Mouse (Mus musculus) hindbrain, embryonic 11.5 days (tissue): ENCODE measurements around the gene Gm49601. TPM values are rescaled to one million over a fixed set of nuclear protein-coding genes. Genes with fewer than 3 reads are reported as not detected.

Experiments
- ATAC-seq: fragments of 200-750 bp; cut with Nextera tagmentation; 2 replicates; pipeline ENCODE4 v1.8.0; 2017; ENCODE audit warnings: mild to moderate bottlenecking, moderate TSS enrichment, moderate library complexity; ENCODE audit not compliant: low FRiP score
- DNase-seq: peaks from one replicate; pipeline ENCODE4 v3.0.0-alpha.2; 2015; ENCODE audit warnings: low spot score
- H3K27ac ChIP-seq: fragments of 300-500 bp; sonication (generic); 2 replicates; pipeline ENCODE4 v1.5.1; 2014; ENCODE audit warnings: mild to moderate bottlenecking, low read depth, low read length
- H3K27me3 ChIP-seq: fragments of 300-500 bp; sonication (generic); 2 replicates; pipeline ENCODE4 v1.6.1; 2014; ENCODE audit warnings: mild to moderate bottlenecking, low read length, moderate library complexity, mixed read lengths; ENCODE audit not compliant: control insufficient read depth, insufficient read depth
- H3K36me3 ChIP-seq: fragments of 300-500 bp; sonication (generic); 2 replicates; pipeline ENCODE4 v1.6.1; 2014; ENCODE audit warnings: mild to moderate bottlenecking, low read length, moderate library complexity, mixed read lengths; ENCODE audit not compliant: control insufficient read depth, insufficient read depth
- H3K4me1 ChIP-seq: fragments of 300-500 bp; sonication (generic); replicated peaks from 2 replicates; pipeline ENCODE4 v1.6.1; 2014; ENCODE audit warnings: low read length, mixed read lengths; ENCODE audit not compliant: control insufficient read depth, insufficient read depth
- H3K4me2 ChIP-seq: fragments of 300-500 bp; sonication (generic); replicated peaks from 2 replicates; pipeline ENCODE4 v1.6.1; 2014; ENCODE audit warnings: mild to moderate bottlenecking, low read depth, low read length
- H3K4me3 ChIP-seq: fragments of 300-500 bp; sonication (generic); 2 replicates; pipeline ENCODE4 v1.5.1; 2014; ENCODE audit warnings: low read depth, low read length
- H3K9ac ChIP-seq: fragments of 300-500 bp; sonication (generic); 2 replicates; pipeline ENCODE4 v1.6.1; 2014; ENCODE audit warnings: low read depth, low read length
- H3K9me3 ChIP-seq: fragments of 300-500 bp; sonication (generic); 2 replicates; pipeline ENCODE4 v1.6.1; 2016; ENCODE audit warnings: low read length; ENCODE audit not compliant: control insufficient read depth
- WGBS: fragments of 180-500 bp; shearing (Covaris S2); extraction: QIAGEN DNeasy Blood & Tissue Kit; methylation state at CpG from one replicate; pipeline ENCODE4 v1.1.7; 2014; 5-methylcytosine and 5-hydroxymethylcytosine counted together
- polyA plus RNA-seq: library from polyadenylated mRNA; unstranded; fragments of >200 nt; fragmentation: Nextera tagmentation; extraction: Ambion mirVana; gene quantifications from 2 replicates; pipeline ENCODE4 v1.2.1, GENCODE M21; 2014

The Gm49601 gene
- polyA plus RNA-seq = 3.9 and 6.0 TPM in 2 replicates

DNA sequence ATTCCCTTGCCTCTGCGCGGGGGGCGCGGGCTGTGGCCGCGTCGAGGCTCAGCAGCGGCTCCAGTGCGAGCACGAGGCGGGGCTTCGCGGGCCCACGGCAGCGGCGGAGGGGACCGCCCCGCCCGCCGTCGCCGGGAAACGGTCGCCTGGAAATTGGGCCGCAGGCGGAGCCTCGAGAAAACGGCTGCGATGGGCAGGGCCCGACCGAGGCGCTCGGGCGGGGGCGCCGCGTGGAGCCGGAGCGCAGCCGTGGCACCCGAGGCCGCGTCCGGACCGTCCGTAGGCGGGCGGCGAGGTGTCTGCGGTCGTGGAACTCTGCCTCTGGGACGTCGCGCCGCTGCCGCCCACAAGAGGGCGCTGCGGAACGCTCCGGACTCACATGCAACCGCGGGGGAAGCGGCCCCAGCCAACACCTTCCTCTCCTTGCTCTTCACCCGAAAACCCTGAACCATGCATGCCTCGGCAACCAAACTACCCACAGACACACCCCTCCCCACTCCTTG is at the start of gene Gm49601:
TSS of gene Gm49601 (minus strand) at position 52 of the 503 bp plus-strand sequence.
- peak within 1 kb of the TSS; percentile 87 for H3K4me2 ChIP-seq
- no peak within 1 kb of the TSS for H3K27ac ChIP-seq

DNA sequence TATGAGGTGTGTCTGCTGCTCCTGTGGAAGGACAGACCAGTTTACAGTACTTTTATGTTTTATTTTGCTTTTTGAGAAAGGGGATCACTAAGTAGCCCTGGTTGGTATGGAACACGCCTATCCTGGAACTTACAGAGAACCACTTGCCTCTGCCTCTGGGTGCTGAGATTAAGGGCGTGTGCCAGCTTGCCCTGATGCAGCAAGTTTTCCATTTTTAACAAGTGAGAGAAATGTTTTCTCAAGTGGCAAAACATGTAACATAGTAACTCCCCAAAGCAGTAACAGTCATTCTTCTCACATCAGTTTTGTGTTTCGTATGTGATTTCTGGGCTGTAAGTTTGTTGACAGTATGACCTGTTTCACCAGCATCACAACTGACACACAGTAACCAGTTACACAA is 46.8 kb upstream of the Gm49601 start:
- no peaks in the 10 kb centered on the region for H3K4me1 ChIP-seq
- no peak overlapping the region for H3K4me2 ChIP-seq
- H3K27ac ChIP-seq = no peak overlapping the region
- no peaks in the 10 kb centered on the region for H3K9me3 ChIP-seq
- DNase-seq = no peak
- H3K4me3 ChIP-seq = no peak overlapping the region
- H3K9ac ChIP-seq = no peak overlapping the region
- no peaks in the 10 kb centered on the region for H3K36me3 ChIP-seq
- 91% methylated on average over 3 of the region's 3 CpGs for WGBS
- ATAC-seq = no peak
- H3K27me3 ChIP-seq = no peaks in the 10 kb centered on the region

More for the DNA sequence above, at the start of gene Gm49601:
- Histone ChIP-seq H3K9ac (peak within 1 kb of the TSS; percentile 49; the same call in 1 of the 2 replicates), H3K9me3 (no peaks in the 10 kb centered on the region), H3K27me3 (peaks cover 61% of the 10 kb centered on the region), H3K4me3 (peak within 1 kb of the TSS; percentile 43), H3K36me3 (peaks cover 5% of the 10 kb centered on the region), H3K4me1 (peaks cover 28% of the 10 kb centered on the region)
- under 1% methylated on average over 54 of the region's 65 CpGs for WGBS
- ATAC-seq = peak; percentile 18
- peak; percentile 93 for DNase-seq

GRCm38 (mm10) chr16:18672027-18672426 is 45.8 kb upstream of the Gm49601 start:
- DNase-seq (no peak), ATAC-seq (no peak)
- Histone ChIP-seq H3K9me3 (no peaks in the 10 kb centered on the region), H3K36me3 (no peaks in the 10 kb centered on the region), H3K27me3 (no peaks in the 10 kb centered on the region), H3K4me1 (no peaks in the 10 kb centered on the region), H3K4me2 (no peak overlapping the region), H3K4me3 (no peak overlapping the region), H3K27ac (no peak overlapping the region), H3K9ac (no peak overlapping the region)
- WGBS = 74% methylated on average over 5 of the region's 5 CpGs

DNA sequence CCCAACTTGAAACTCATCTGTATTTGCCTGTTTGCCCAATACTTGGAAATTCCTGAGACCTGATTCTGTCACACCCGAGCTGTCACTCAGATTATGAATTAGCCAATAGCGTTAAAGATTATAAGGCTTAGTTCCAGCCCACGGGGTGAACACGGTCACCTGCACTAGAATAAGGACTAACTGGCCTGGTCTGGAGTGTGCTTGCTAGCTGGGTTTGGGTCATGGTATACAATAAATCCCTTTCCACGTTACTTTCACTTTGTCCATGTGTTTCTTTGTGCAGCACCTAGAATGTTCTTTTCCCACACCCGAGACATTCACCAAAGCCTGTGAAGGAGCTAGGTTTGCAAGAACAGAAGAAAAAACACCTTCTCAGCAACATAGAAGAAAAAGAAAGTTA is 43.7 kb upstream of the Gm49601 start:
- ATAC-seq (no peak), DNase-seq (no peak)
- Histone ChIP-seq H3K9ac (no peak overlapping the region), H3K27ac (no peak overlapping the region), H3K4me2 (no peak overlapping the region), H3K27me3 (no peaks in the 10 kb centered on the region), H3K9me3 (no peaks in the 10 kb centered on the region), H3K4me3 (no peak overlapping the region), H3K4me1 (no peaks in the 10 kb centered on the region), H3K36me3 (no peaks in the 10 kb centered on the region)
- 78% methylated on average over 6 of the region's 6 CpGs for WGBS

- ATAC-seq = no peak
Observed at GRCm38 (mm10) chr16:18658597-18658996, 32.4 kb upstream of the Gm49601 start.

DNA sequence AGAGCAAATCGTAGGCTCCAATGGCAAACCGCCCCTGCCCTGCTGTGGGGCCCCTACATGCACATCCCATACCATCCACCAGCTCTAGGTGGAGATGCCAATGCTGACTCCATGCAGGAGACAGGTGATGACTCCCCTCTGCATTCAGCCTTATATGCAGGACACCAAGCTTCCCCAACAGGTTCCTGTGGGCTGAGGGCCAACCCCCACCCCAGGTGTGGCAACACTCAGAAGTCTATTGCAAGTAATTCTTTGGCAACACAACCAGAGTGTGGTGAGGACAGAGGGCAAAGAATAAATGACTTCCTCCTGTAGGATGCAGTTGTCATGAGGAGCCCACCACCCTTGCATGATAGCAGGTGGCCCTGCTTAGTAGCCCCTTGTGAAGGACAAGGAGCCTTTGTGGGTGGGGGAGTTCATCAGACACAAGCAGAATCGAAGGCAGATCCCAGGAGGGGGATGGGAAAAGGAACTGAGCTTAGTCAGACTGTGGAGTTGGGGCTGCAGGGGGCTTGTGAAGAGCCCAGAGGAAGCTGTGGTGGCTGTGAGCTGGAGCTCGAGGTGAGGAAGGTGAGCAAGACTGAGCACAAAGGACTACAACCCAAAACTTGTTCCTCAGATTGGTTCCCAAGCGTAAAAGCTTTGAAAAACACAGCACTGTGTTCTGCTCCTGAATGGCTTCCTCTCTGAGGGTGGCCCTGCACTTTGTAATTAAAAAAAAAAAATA is 29.3 kb upstream of the Gm49601 start:
- WGBS = 69% methylated on average over 5 of the region's 5 CpGs
- H3K9ac ChIP-seq = no peak overlapping the region
- no peaks in the 10 kb centered on the region for H3K4me1 ChIP-seq
- no peaks in the 10 kb centered on the region for H3K9me3 ChIP-seq
- no peak overlapping the region for H3K4me3 ChIP-seq
- no peak for DNase-seq
- H3K27ac ChIP-seq = no peak overlapping the region
- no peaks in the 10 kb centered on the region for H3K36me3 ChIP-seq
- no peak overlapping the region for H3K4me2 ChIP-seq
- no peaks in the 10 kb centered on the region for H3K27me3 ChIP-seq
- ATAC-seq = no peak

More at GRCm38 (mm10) chr16:18658597-18658996, 32.4 kb upstream of the Gm49601 start:
- Histone ChIP-seq H3K27me3 (no peaks in the 10 kb centered on the region), H3K9me3 (no peaks in the 10 kb centered on the region), H3K36me3 (no peaks in the 10 kb centered on the region), H3K4me1 (no peaks in the 10 kb centered on the region), H3K27ac (no peak overlapping the region), H3K4me2 (no peak overlapping the region), H3K4me3 (no peak overlapping the region), H3K9ac (no peak overlapping the region)
- 84% methylated on average over 4 of the region's 4 CpGs for WGBS
- no peak for DNase-seq

DNA sequence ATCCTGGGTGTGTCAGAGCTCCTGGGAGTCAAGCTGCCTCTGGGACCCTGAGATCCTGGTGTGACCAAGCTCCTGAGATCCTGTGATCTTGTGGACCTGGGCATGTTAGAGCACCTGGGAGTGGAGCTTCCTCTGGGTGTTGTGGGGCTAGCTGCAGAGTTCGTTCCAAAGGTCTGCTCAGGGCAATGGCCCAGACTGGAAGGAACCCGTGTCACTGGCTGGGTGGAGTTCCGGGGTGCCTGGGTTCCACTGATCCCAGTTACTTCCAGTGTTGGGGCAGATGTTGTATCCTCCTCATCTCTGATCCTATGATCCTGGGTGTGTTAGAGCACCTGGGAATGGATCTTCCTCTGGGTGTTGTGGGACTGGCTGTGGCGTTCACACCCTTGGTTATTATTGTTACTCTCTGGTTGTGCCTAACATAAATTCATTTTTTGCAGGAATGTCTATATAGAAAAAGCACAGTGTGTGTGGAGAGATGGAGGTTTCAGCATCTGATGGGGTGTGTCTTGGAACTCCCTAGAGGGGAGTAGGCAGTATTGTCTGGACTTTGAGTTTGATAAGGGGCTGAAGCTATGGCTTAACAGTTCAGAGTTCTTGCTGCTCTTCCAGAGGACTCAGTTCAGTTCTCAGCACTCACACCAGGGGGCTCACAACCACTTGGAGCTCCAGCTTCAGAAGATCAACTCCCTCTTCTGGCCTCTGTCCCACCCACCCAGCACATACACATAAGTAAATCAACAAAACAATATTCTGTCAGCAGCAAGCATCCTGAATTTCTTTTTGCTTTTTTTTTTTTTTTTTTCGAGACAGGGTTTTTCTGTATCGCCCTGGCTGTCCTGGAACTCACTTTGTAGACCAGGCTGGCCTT is 27.3 kb upstream of the Gm49601 start:
- H3K36me3 ChIP-seq = no peaks in the 10 kb centered on the region
- no peak overlapping the region for H3K27ac ChIP-seq
- DNase-seq (no peak), ATAC-seq (no peak)
- H3K27me3 ChIP-seq = no peaks in the 10 kb centered on the region
- H3K9me3 ChIP-seq = no peaks in the 10 kb centered on the region
- H3K4me2 ChIP-seq = no peak overlapping the region
- no peak overlapping the region for H3K4me3 ChIP-seq
- 86% methylated on average over 6 of the region's 6 CpGs for WGBS
- H3K4me1 ChIP-seq = no peaks in the 10 kb centered on the region
- no peak overlapping the region for H3K9ac ChIP-seq

GRCm38 (mm10) chr16:18649126-18649525 is 22.9 kb upstream of the Gm49601 start:
- Histone ChIP-seq H3K4me3 (no peak overlapping the region), H3K27me3 (no peaks in the 10 kb centered on the region), H3K9ac (no peak overlapping the region), H3K27ac (no peak overlapping the region), H3K4me2 (no peak overlapping the region), H3K9me3 (no peaks in the 10 kb centered on the region), H3K36me3 (no peaks in the 10 kb centered on the region), H3K4me1 (no peaks in the 10 kb centered on the region)
- 69% methylated on average over 3 of the region's 3 CpGs for WGBS
- ATAC-seq (no peak), DNase-seq (no peak)
